Mouse (Mus musculus) neutrophil, adult 59 days (primary cell): Measurements from ENCODE around the gene Prl8a8. TPM values are rescaled to one million over a fixed set of nuclear protein-coding genes. Genes with fewer than 3 reads are reported as not detected.

Source experiments
- total RNA-seq, 2 experiments: library from RNA; stranded (reverse); gene quantifications; 1 replicate in 1 of 2; 2 replicates in 1 of 2; pipeline ENCODE4 v1.2.4; 2023

The Prl8a8 gene
- not detected for total RNA-seq

GRCm38 (mm10) chr13:27513117-27513516 lies at the start of gene Prl8a8:
Gene Prl8a8, minus strand, starts transcription at chr13:27513217.

Other genes with a start within 250 kb of the Prl8a8 start
- gene Prl6a1, start 200.6 kb downstream of the Prl8a8 start, total RNA-seq = not detected
- not detected for gene Prl8a2, start 167.5 kb downstream of the Prl8a8 start, total RNA-seq
- not detected for gene Prl2b1, start 122.4 kb downstream of the Prl8a8 start, total RNA-seq
- gene Prl8a6, start 74.5 kb downstream of the Prl8a8 start, total RNA-seq = not detected
- not detected for gene Prl8a9, start 51.4 kb upstream of the Prl8a8 start, total RNA-seq
- gene Prl8a1, start 69.0 kb upstream of the Prl8a8 start, total RNA-seq = not detected
- gene Prl7b1, start 97.4 kb upstream of the Prl8a8 start, total RNA-seq = not detected
- not detected for gene Prl7a1, start 129.3 kb upstream of the Prl8a8 start, total RNA-seq
- gene Prl7a2, start 154.8 kb upstream of the Prl8a8 start, total RNA-seq = not detected
- not detected for gene Prl7d1, start 203.5 kb upstream of the Prl8a8 start, total RNA-seq